Mouse (Mus musculus): ENCODE measurements around the gene Arl2.

The Arl2 gene

DNA sequence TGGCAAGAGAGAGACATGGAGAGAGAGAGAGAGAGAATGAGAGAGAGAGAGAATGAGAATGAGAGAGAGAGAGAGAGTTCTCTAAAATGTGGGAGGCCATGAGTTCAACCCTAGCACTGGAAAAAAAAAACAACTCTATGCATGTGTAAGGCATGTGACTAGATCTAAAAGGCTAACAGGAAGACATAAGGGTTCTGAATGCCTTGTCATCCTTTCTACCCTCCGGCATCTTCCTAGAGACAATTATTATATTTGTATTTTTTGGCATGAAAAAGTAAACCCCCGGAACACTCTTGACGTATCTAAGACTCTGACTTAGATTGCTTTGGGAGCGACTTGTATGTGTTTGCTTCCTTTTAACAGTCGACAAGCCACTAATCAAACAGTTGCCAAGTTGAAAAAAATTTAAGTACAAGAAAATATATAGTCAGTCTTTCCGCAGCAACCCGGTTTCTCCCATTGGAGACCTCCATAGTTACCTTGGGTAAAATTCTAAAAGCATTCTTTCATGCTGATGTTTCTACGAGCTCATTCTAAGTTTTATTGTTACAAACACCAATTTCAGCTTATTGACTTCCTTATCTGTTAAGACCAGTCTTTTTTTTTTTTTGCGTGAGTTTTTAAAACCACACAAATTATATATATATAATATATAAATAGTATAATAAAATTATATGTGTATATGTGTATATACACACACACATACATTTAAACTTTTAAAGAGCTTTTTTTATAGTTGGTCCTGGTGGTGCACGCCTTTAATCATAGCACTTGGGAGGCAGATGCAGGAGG, 14.4 kb downstream of the Arl2 start:
- no peak for DNase-seq (ENCODE audit: low spot score in 2 of 2)

- DNase-seq (ENCODE audit: low spot score in 2 of 2), result no peak
These were observed 15.1 kb downstream of the Arl2 start for GRCm38 (mm10) chr19:6126289-6126688.

GRCm38 (mm10) chr19:6124898-6125297, 16.4 kb downstream of the Arl2 start:
- no peak for DNase-seq (ENCODE audit: low spot score in 2 of 2)

DNA sequence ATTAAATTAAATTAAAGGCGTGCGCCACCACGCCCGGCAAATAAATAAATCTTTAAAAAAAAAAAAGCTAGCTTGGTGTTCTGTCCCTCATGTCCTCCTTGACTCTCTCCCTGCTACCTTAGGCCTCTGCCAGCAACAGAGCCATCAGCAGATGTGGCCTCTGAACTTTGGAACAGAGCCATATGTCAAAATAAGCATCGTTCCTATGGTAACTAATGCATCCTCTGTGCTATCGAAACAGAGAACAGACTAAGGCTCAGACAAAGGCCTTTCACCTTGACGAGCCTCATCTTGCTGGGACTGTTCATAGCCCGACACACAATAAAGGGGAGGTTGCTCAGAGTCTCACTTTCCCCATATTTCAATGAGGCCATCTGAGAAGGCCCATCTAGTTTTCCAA, 18.0 kb downstream of the Arl2 start:
- no peak for DNase-seq (ENCODE audit: low spot score in 2 of 2)

DNA sequence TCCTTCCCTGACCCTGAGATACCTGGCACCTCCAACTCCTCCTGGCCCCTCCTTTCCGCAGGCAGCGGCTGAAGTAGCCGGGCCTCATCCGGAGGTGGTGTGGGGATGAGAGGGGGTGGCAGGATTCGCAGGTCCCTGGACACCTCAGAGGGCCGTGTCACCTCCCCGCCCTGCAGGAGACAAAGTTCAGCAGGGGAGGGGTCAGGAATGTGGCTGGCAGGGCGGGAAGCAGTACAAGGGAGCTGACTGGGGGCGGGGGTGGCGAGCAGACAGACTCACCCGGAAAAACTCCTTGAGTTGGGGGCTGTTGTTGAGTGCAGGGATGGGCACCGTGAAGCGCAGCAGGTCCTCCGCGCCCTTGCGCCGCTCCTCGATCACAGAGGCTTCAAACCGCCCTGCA, 19.6 kb downstream of the Arl2 start:
- DNase-seq (ENCODE audit: low spot score in 2 of 2), result no peak

DNA sequence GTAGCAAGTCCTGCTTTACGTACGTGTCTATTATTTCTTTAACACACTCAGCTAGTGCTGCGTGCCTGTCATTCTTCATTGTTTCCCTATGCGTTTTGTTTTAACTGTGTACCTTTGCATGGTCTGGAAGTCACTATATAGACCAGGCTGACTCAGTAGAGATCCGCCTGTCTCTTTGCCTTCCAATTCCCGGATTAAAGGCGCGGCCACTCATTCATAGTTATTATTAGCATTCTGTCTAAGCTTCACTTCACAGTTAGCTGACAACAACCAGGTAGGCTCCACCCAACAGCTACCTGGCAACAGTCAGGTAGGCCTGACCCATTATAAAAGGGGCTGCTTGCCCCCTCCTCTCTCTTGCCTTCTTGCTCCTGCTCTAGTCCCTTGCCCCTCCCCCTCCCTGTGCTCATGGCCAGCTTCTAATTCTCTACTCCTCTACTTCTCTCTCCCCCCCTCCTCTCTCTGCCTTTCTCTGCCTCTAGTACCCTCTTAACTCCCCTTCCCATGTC, 22.6 kb downstream of the Arl2 start:
- DNase-seq (ENCODE audit: low spot score in 2 of 2), result no peak

DNA sequence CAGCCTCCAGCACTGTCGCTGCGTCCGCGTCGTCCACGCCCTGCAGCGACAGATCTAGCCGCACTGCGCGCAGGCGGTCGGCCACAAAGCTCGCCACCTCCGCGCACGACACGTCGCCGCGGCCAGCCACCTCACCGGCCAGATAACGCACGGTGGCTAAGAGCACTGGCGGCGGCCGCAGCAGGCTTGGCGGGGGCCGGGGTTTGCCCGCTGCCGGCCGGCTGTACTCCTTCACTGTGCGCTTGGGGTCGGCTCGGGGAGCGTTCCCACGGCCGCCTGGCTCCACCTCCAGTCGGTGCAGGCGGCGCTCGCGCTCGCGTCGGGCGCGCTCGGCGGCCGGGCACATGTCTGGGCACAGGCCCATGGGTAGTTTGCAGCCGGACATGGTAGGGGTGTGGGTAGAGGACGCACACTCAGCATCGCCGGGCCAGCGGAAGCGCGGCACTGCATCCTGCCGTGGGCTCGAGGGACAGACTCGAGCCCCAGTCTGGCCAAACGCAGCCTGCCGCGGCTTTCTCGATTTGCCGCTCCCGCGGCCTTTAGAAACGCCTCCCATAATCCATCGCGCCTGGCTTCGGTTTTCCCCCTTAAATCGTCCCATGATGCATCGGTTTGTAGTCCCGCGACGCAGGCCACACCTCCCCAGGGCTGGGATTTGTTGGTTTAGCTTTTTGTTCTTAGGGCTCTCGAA, 23.2 kb downstream of the Arl2 start, which contains the start of gene Sac3d1:
TSS of gene Sac3d1 (minus strand) at position 665 of the 691 bp plus-strand sequence.
- peak; percentile 83 to 88 for DNase-seq (ENCODE audit: low spot score in 2 of 2)

GRCm38 (mm10) chr19:6117346-6117985, 23.9 kb downstream of the Arl2 start:
- DNase-seq (ENCODE audit: low spot score in 2 of 2), result no peak

- no peak for DNase-seq (ENCODE audit: low spot score in 2 of 2)
These were observed 25.1 kb downstream of the Arl2 start for GRCm38 (mm10) chr19:6116113-6116850.

- no peak for DNase-seq (ENCODE audit: low spot score in 2 of 2)
These were observed 28.2 kb downstream of the Arl2 start for GRCm38 (mm10) chr19:6113116-6113515.

- DNase-seq (ENCODE audit: low spot score in 2 of 2), result no peak
These were observed 35.8 kb downstream of the Arl2 start, which contains the start of gene Naaladl1 for GRCm38 (mm10) chr19:6105586-6105985. Naaladl1 (plus strand) TSS chr19:6105782.

DNA sequence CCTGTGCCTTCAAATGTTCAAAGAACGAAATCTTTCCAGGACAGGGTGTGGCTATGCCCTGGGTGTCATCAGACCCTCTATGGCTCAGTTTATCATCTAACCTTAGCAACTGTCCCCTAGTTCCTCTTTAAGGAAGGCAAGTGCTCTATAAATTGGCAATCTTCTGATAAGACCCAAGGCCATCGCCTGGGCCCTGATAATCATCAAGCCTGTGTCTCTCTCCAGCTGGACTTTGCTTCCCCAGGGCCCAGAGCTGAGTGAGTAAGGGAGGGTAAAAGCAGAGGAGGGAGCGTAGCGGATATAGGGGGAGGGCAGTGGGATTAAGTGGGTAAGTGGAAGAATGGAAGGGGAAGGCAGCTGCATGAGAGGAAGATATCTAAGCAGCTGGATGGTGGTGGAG, 36.9 kb downstream of the Arl2 start:
- no peak for DNase-seq (ENCODE audit: low spot score in 2 of 2)

GRCm38 (mm10) chr19:6102169-6102853, 39.0 kb downstream of the Arl2 start:
- DNase-seq (ENCODE audit: low spot score in 2 of 2), result no peak

- no peak for DNase-seq (ENCODE audit: low spot score in 2 of 2)
These were observed 40.2 kb downstream of the Arl2 start for GRCm38 (mm10) chr19:6101186-6101585.

DNA sequence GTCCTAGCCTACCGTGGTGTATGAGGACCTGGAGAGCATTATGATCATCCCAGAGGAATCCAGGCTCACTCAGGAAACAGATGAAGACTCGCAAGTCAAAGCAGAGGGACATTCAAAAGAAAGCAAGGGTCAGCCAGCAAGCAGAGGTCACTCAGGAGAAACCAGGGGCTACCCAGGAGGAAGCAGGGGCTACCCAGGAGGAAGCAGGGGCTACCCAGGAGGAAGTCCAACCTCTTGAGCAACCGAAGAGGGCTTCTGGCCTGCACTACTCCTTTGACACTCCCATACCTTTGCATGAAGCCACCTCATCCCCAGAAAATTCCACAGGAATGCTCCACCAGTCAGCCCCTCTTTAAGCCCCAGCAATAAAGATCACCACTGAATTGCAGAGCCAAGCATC, 43.5 kb downstream of the Arl2 start:
- no peak for DNase-seq (ENCODE audit: low spot score in 2 of 2)

GRCm38 (mm10) chr19:6094119-6094518, 47.2 kb downstream of the Arl2 start, which contains the start of gene AC131692.1:
AC131692.1 (plus strand) TSS chr19:6094419.
- DNase-seq (ENCODE audit: low spot score in 2 of 2), result no peak

DNA sequence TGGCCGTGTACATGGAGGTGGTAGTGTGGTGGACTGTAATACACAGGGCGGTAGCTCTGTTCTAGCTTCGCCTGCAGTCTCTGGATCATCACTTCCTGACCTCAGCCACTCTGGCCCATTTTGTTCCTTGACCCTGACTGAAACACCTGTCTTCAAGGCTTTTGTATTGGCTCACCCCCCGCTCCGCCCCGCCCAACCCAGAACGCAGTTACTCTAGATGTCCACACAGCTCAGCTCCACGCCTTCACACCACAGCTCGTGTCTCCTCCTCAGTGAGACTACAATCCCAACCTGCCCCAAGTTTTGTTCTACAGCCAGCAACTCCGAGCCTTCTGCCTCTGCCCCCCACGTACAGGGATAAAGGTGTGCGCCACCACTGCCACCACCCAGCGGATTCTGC, 52.5 kb downstream of the Arl2 start:
- DNase-seq (ENCODE audit: low spot score in 2 of 2), result no peak

DNA sequence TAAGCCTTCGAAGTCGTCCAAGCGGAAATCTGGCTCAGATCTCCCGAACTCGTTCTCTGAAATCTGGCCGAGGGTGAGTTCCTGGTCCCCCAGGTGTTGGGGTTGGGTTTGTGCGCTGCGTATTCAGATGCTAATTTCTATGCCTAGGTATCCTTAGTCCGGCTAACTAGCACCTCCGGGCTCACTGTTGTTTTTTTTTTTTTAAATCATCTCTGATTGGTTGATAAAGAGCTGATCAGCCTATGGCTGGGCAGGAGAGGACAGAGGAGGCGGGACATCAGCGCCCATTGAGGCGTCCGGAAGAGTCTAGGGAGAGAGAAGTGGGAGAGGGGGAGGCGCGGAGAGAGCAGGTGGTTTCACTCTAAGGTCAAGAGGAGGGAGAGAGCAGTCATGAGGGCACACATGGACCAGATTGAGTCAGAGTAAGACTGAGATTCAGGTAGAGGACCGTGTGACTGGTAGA, 55.9 kb downstream of the Arl2 start:
- DNase-seq (ENCODE audit: low spot score in 2 of 2), result peak in 1 of 2 experiments; percentile 29

DNA sequence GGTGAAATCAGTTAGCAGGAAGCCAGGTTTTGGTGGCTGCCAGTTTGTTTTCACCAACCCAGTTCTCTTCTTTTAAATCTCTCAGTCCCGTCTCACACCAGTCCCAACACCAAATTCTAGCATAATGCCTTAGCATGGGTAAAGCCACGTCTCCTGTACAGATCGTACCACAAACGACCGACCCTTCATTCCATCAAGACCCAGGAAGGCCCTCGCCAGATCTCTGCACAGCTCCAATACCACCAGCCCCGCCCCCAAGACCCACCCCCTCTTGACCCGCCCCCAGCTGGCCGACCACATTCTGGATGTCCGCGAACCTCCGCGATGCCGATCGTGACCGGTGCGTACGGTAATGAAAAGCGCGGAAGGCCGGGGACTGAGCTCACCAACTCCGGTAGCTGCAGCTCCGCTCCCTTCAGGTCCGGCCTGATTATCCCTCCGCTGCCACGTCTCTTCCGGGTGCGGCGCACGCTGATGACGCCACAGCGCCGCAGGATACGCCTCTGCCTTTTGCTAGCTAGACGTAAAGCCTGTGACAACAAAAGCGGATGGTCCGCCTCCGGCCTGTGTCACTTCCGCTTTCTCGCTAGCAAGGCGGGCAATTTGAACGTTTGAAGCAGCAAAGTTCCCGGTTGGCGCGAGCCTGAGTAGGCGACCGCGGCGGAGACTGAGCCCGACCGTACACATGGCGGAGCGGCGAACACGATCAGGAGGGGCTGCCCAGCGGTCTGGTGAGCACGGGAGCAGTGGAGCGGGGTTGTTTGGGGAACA, 56.7 kb downstream of the Arl2 start, which contains the start of the genes Zfpl1 and Cdca5:
TSS of gene Zfpl1 (minus strand) at position 479 of the 771 bp plus-strand sequence.
TSS of gene Cdca5 (plus strand) at position 506 of the 771 bp plus-strand sequence.
- peak; percentile 92 to 95 for DNase-seq (ENCODE audit: low spot score in 2 of 2)

Data from urinary bladder, postnatal 36 days (tissue).